Mouse (Mus musculus) lung, postnatal 0 days (tissue): Measurements from ENCODE around the gene Ripor1. TPM values are rescaled to one million over a fixed set of nuclear protein-coding genes. Genes with fewer than 3 reads are reported as not detected.

Source experiments
- ATAC-seq: fragments of 200-750 bp; cut with Nextera tagmentation; 2 replicates; pipeline ENCODE4 v1.8.0; 2017; ENCODE audit warnings: moderate library complexity
- DNase-seq: peaks from one replicate; pipeline ENCODE4 v3.0.0-alpha.2; 2016; ENCODE audit warnings: low spot score
- H3K27ac ChIP-seq: fragments of 300-500 bp; sonication (generic); 2 replicates; pipeline ENCODE4 v1.5.1; 2014; ENCODE audit warnings: antibody characterized with exemption, mild to moderate bottlenecking, low read length, mixed read lengths
- H3K27me3 ChIP-seq: fragments of 300-500 bp; sonication (generic); replicated peaks from 2 replicates; pipeline ENCODE4 v1.6.1; 2014; ENCODE audit warnings: low read length, mixed read lengths; ENCODE audit not compliant: insufficient read depth
- H3K36me3 ChIP-seq: fragments of 300-500 bp; sonication (generic); 2 replicates; pipeline ENCODE4 v1.6.1; 2014; ENCODE audit warnings: low read length, mixed read lengths; ENCODE audit not compliant: insufficient read depth
- H3K4me1 ChIP-seq: fragments of 300-500 bp; sonication (generic); 2 replicates; pipeline ENCODE4 v1.6.1; 2014; ENCODE audit warnings: antibody characterized with exemption, low read depth, low read length, mixed read lengths; ENCODE audit not compliant: insufficient read depth
- H3K4me2 ChIP-seq: fragments of 300-500 bp; sonication (generic); replicated peaks from 2 replicates; pipeline ENCODE4 v1.6.1; 2014; ENCODE audit warnings: low read depth, mild to moderate bottlenecking, low read length, moderate library complexity, mixed read lengths
- H3K4me3 ChIP-seq: fragments of 300-500 bp; sonication (generic); 2 replicates; pipeline ENCODE4 v1.5.1; 2014; ENCODE audit warnings: low read depth, low read length
- H3K9ac ChIP-seq: fragments of 300-500 bp; sonication (generic); replicated peaks from 2 replicates; pipeline ENCODE4 v1.6.1; 2014; ENCODE audit warnings: low read depth, mild to moderate bottlenecking
- H3K9me3 ChIP-seq: fragments of 300-500 bp; sonication (generic); 2 replicates; pipeline ENCODE4 v1.6.1; 2016; ENCODE audit warnings: low read length, mixed read lengths
- CTCF ChIP-seq: IDR thresholded peaks from 2 replicates; pipeline ENCODE4 v1.5.1; 2016; ENCODE audit warnings: antibody characterized with exemption, mild to moderate bottlenecking
- EP300 ChIP-seq: IDR thresholded peaks from 2 replicates; pipeline ENCODE4 v1.6.1; 2016; ENCODE audit warnings: antibody characterized with exemption, mild to moderate bottlenecking, control low read depth
- WGBS: fragments of 180-500 bp; shearing (Covaris S2); extraction: QIAGEN DNeasy Blood & Tissue Kit; methylation state at CpG from one replicate; pipeline ENCODE4 v1.1.7; 2014; 5-methylcytosine and 5-hydroxymethylcytosine counted together
- polyA plus RNA-seq: library from polyadenylated mRNA; unstranded; fragments of >200 nt; fragmentation: Nextera tagmentation; extraction: Ambion mirVana; gene quantifications from 2 replicates; pipeline ENCODE4 v1.2.1, GENCODE M21; 2015

Gene Ripor1
- polyA plus RNA-seq, 1 experiment from 2014 or later, result 28.5 TPM

DNA sequence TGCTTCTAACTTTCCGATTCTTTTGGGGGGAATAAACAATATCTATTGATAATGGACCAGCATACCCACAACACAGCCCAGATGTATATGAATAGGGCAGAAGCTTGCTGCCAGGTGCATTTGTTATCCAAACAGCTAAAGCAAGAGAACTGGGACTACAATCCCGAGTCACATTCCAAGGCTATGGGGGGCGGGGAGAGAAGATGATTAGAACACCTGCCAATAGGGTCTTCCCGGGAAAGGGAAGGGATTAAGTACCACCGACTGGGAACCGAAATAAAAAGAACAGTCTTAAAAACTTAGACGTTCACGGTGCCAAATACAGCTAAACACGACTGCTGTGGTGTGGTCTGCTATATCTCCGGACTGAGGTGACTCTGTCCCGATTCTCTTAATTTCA is 30.4 kb downstream of the Ripor1 start:
- TF ChIP-seq CTCF (no peak), EP300 (no peak)
- Histone ChIP-seq H3K9me3 (no peaks in the 10 kb centered on the region), H3K4me2 (peak overlapping the region; percentile 88), H3K27me3 (no peaks in the 10 kb centered on the region), H3K9ac (peak overlapping the region; percentile 62), H3K36me3 (no peaks in the 10 kb centered on the region), H3K4me3 (peak overlapping the region; percentile 94), H3K4me1 (peaks cover 7% of the 10 kb centered on the region; the same call in 1 of the 2 replicates), H3K27ac (peak overlapping the region; percentile 99)
- ATAC-seq (no peak), DNase-seq (peak; percentile 7)
- 3% methylated on average over 11 of the region's 11 CpGs for WGBS

DNA sequence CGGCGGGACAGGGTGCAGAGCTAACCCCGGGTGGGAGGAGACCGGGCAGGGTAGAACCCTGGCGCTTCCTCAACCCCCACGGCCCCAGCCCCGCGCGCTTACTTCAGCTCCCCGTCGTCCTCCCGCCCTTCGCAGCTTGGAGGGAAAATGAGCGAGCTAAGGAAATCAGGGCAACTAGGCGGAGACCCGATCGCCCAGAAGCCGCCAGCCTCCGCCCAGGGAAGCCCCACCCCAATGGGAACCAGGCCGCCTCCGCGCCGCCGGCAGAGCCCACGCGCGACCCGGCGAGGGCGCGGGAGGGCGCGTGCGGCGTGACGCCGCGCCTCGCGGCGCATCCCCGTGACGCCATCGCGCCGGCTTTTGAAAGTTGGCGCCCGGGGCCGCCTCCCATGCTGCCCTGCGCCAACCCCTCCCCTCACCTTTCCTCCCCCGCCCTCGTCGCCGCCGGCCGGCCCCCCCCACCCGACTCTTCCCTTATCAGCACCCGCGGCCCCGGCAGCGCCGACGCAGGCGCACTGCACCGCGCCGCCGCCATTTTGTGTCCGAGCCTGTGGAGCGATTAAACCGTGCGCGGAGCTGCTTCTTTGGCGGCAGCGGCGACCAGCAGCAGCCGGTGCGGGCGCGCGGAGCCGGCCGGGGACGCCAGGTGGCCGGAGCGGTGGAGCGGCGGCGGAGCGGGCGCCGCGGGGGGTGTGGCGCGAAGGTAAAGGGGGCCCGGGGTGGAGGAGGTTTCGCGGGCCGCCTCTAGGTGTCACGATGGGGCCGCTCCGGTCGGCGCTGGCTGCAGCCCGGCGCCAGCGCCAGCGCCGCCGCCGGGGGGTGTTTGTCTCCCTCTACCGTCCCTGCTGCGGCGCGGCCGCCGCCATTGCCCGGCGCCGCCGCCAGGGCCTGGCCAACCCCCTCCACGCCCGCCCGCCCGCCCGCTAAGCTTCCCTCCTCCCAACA is 31.2 kb downstream of the Ripor1 start, which contains the start of gene Ctcf:
TSS of gene Ctcf (plus strand) at position 551 of the 945 bp plus-strand sequence.
- no peaks in the 10 kb centered on the region for H3K36me3 ChIP-seq
- DNase-seq (peak; percentile 96), ATAC-seq (peak; percentile 94)
- H3K27ac ChIP-seq, result peak within 1 kb of the TSS; percentile 99
- H3K9me3 ChIP-seq, result no peaks in the 10 kb centered on the region
- peaks cover 7% of the 10 kb centered on the region; the same call in 1 of the 2 replicates for H3K4me1 ChIP-seq
- peak within 1 kb of the TSS; percentile 88 for H3K4me2 ChIP-seq
- H3K27me3 ChIP-seq, result no peaks in the 10 kb centered on the region
- peak within 1 kb of the TSS; percentile 94 for H3K4me3 ChIP-seq
- H3K9ac ChIP-seq, result peak within 1 kb of the TSS; percentile 89
- WGBS, result under 1% methylated on average over 47 of the region's 126 CpGs
- TF ChIP-seq EP300, result no peak
- TF ChIP-seq CTCF, result peak; percentile 46

DNA sequence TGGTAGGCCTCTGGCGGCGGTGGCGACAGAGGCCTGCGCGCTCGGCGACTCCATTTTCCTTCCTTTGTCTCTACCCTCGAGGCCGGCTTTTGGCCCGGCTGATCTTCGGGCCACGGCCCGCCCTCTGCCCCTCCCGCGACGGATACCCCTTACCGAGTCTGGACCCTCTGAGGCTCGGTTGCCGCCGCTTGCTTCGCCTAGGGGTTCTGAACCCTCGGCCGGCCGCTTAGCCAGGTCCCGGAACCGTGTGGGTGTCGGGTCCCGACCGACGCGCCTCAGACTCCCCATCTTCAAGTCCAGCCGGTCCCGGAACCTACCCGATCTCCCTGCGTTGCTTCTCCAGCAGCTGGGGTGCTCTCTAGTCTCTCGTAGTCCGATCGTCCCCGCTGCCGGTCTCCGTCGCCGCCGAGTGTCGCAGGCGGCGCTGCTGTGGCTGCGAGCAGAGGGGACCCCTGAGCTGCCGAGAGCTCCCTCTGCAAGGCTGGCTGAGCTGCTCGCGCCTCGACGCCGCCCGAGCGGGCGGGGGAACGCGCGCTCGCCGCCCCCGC is 32.0 kb downstream of the Ripor1 start, which contains the start of gene Agrp:
TSS of gene Agrp (minus strand) at position 431 of the 548 bp plus-strand sequence.
- TF ChIP-seq EP300, result no peak
- TF ChIP-seq CTCF, result peak; percentile 32
- peak; percentile 52 for DNase-seq

DNA sequence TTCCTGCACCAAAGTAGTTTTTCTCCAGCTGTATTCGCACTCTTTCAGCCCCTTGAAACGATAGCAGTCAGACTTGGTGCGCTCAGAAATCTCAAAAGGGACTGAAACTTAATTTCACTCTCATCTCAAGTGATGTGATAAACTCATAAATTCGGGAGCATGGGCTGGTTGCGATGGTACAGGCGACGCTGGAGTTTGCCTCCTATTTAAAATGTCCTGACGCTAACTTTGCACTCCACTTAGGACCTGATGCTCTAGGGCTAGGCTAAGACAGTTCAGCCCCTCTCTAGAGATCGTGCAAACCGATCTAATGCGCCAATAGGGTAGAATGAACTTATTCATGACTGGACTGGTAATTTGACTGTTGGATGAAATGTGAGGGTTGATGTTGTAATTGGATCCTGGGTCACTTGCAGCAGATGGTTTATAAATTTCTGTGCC is 32.6 kb downstream of the Ripor1 start:
- peak overlapping the region; percentile 94 for H3K4me3 ChIP-seq
- under 1% methylated on average over 11 of the region's 11 CpGs for WGBS
- TF ChIP-seq CTCF (no peak), EP300 (no peak)
- H3K36me3 ChIP-seq, result no peaks in the 10 kb centered on the region
- H3K27me3 ChIP-seq, result no peaks in the 10 kb centered on the region
- H3K4me2 ChIP-seq, result peak overlapping the region; percentile 88
- H3K9ac ChIP-seq, result peak overlapping the region; percentile 89
- DNase-seq (peak; percentile 65), ATAC-seq (no peak)
- no peaks in the 10 kb centered on the region for H3K9me3 ChIP-seq
- peaks cover 7% of the 10 kb centered on the region; the same call in 1 of the 2 replicates for H3K4me1 ChIP-seq
- H3K27ac ChIP-seq, result peak overlapping the region; percentile 99

More for the DNA sequence above, 32.0 kb downstream of the Ripor1 start, which contains the start of gene Agrp:
- Histone ChIP-seq H3K4me2 (peak within 1 kb of the TSS; percentile 88), H3K4me3 (peak within 1 kb of the TSS; percentile 94), H3K36me3 (no peaks in the 10 kb centered on the region), H3K27ac (peak within 1 kb of the TSS; percentile 99), H3K9ac (peak within 1 kb of the TSS; percentile 89), H3K9me3 (no peaks in the 10 kb centered on the region), H3K27me3 (no peaks in the 10 kb centered on the region), H3K4me1 (peaks cover 7% of the 10 kb centered on the region; the same call in 1 of the 2 replicates)
- WGBS, result under 1% methylated on average over 60 of the region's 63 CpGs
- peak; percentile 13 for ATAC-seq

DNA sequence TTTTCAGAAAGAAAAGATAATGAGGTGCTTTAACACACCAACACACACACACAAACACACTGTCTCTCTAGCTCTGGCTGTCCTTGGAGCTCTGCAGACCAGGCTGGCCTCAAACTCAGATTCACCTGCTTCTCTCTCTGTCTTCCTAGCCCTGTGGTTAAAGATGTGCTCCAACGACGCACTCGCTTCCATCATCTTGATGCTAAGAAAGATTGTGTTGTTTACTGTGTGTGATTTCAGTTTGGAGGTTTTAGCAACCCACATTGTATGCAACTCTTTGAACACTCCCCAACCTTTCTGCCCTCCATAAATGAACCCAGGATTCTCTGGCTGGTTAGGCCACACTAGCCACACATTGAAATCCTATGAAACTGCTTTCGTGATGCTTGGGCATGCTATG is 33.5 kb downstream of the Ripor1 start:
- H3K27ac ChIP-seq, result no peak overlapping the region

DNA sequence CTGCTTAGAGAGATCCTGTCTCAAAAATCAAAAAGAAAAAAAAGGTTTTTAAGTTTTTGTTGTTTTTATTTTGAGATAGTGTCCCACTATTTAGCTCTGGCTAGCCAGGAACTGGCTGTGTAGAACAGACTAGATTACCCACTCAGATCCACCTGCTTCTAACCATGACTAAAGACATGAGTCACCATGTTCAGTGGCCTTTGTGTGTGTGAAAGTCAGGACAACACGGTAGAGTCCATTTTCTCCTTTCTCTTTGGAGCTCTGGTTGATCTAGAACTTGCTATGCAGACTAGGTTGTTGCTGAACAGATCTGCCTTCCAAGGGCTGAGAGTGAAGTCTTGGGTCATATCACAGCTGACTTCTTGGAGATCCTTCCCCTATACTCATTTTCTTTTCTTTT is 34.8 kb downstream of the Ripor1 start:
- TF ChIP-seq EP300, result no peak
- no peak for TF ChIP-seq CTCF
- Histone ChIP-seq H3K4me1 (peaks cover 7% of the 10 kb centered on the region; the same call in 1 of the 2 replicates), H3K4me2 (no peak overlapping the region), H3K4me3 (no peak overlapping the region), H3K9me3 (no peaks in the 10 kb centered on the region), H3K36me3 (no peaks in the 10 kb centered on the region), H3K27ac (no peak overlapping the region), H3K27me3 (no peaks in the 10 kb centered on the region), H3K9ac (no peak overlapping the region)
- 79% methylated on average over 1 of the region's 1 CpGs for WGBS
- DNase-seq (no peak), ATAC-seq (no peak)

More for the DNA sequence above, 33.5 kb downstream of the Ripor1 start:
- no peaks in the 10 kb centered on the region for H3K36me3 ChIP-seq
- H3K4me1 ChIP-seq, result peaks cover 7% of the 10 kb centered on the region; the same call in 1 of the 2 replicates
- no peaks in the 10 kb centered on the region for H3K9me3 ChIP-seq
- no peak for TF ChIP-seq EP300
- TF ChIP-seq CTCF, result no peak
- no peak for ATAC-seq
- WGBS, result 75% methylated on average over 4 of the region's 4 CpGs
- H3K9ac ChIP-seq, result no peak overlapping the region
- H3K4me3 ChIP-seq, result no peak overlapping the region
- DNase-seq, result no peak
- peak overlapping the region; percentile 88; the same call in 1 of the 2 replicates for H3K4me2 ChIP-seq
- no peaks in the 10 kb centered on the region for H3K27me3 ChIP-seq
